Mouse (Mus musculus): Measurements from ENCODE around the gene Mtmr2.

GRCm38 (mm10) chr9:13825896-13826295, 77.7 kb downstream of the Mtmr2 start:
- TF ChIP-seq ZC3H11A (IDR thresholded peaks at IDR 0.05; ENCODE audit: borderline replicate concordance, low read depth, low read length) = no peak
- TF ChIP-seq CHD2 (IDR thresholded peaks at IDR 0.05; ENCODE audit: low read depth, low read length) = no peak
- no peak for TF ChIP-seq ZNF384 (IDR thresholded peaks at IDR 0.05; ENCODE audit: low read depth, low read length)

All from ES-E14 (cell line).